Mouse (Mus musculus): ENCODE data around the gene Loxl3. TPM values are rescaled to one million over a fixed set of nuclear protein-coding genes. Genes with fewer than 3 reads are reported as not detected.
A peak's percentile ranks its signal among the peaks of the same experiment; 100 is the strongest.

The Loxl3 gene
- polyA plus RNA-seq, 1 experiment = 3.1 TPM

DNA sequence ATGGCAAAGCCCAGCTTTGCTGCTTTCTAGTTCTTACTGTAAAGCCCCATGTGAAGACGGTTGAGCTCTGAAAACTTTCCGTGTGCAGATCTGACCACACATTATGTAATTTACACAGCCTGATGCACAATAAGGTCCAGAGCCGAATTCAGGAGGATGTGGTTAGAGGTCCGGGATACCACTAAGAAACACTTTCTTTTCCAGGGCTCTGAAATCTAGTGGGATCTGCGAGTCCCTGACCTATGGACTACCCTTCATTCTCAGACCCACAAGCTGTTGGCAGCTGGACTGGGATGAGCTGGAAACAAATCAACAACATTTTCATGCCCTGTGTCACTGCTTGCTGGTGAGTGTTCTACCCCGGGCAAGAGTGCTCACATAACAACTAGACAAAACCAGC is 27.9 kb upstream of the Loxl3 start:
- TF ChIP-seq CTCF (conservative IDR thresholded peaks at IDR 0.05; ENCODE audit: insufficient read depth, insufficient read length, low read depth, low read length) (no peak), POLR2A (IDR thresholded peaks at IDR 0.05; ENCODE audit: low read depth, low read length) (no peak)
- no peak overlapping the region for H3K4me3 ChIP-seq (ENCODE audit: insufficient read depth, low read depth, low read length)
- WGBS = 83% methylated on average over 6 of the region's 6 CpGs
- H3K27ac ChIP-seq (ENCODE audit: insufficient read depth, low read depth, low read length) = no peak overlapping the region
- DNase-seq = no peak
- H3K27me3 ChIP-seq (replicated peaks; ENCODE audit: control insufficient read depth, insufficient read depth, low read length) = no peaks in the 10 kb centered on the region
- H3K36me3 ChIP-seq (ENCODE audit: control insufficient read depth, insufficient read depth, low read length) = no peaks in the 10 kb centered on the region
- H3K4me1 ChIP-seq (ENCODE audit: control insufficient read depth, insufficient read depth, low read length) = no peaks in the 10 kb centered on the region

DNA sequence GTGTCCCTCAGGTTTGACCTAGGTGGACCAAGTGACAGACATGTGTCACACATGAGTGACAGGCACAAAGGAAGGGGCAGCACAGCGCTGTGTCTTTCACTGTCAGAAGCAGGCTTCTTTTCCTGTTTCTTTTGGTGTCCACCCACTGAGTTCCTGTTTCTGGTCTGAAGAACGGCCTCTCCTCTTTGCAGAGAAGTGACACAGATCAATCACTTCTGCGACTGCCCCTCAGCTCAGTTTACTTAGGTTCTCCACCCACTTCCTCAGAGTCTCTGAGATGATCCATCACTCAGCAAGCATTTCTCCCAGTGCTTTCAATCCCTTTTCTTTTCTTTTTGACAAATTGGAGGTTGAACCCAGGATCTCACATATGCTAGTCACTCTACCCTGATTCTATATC is 25.3 kb upstream of the Loxl3 start:
- Histone ChIP-seq H3K4me1 (ENCODE audit: control insufficient read depth, insufficient read depth, low read length) (no peaks in the 10 kb centered on the region), H3K27me3 (replicated peaks; ENCODE audit: control insufficient read depth, insufficient read depth, low read length) (no peaks in the 10 kb centered on the region), H3K27ac (ENCODE audit: insufficient read depth, low read depth, low read length) (no peak overlapping the region), H3K4me3 (ENCODE audit: insufficient read depth, low read depth, low read length) (no peak overlapping the region), H3K36me3 (ENCODE audit: control insufficient read depth, insufficient read depth, low read length) (no peaks in the 10 kb centered on the region)
- 45% methylated on average over 3 of the region's 3 CpGs for WGBS
- peak; percentile 6 for DNase-seq
- no peak for TF ChIP-seq CTCF (conservative IDR thresholded peaks at IDR 0.05; ENCODE audit: insufficient read depth, insufficient read length, low read depth, low read length)
- no peak for TF ChIP-seq POLR2A (IDR thresholded peaks at IDR 0.05; ENCODE audit: low read depth, low read length)

- no peak overlapping the region for H3K4me3 ChIP-seq (ENCODE audit: insufficient read depth, low read depth, low read length)
- TF ChIP-seq POLR2A (IDR thresholded peaks at IDR 0.05; ENCODE audit: low read depth, low read length) (no peak), CTCF (conservative IDR thresholded peaks at IDR 0.05; ENCODE audit: insufficient read depth, insufficient read length, low read depth, low read length) (no peak)
- 50% methylated on average over 7 of the region's 7 CpGs for WGBS
These were observed 24.0 kb upstream of the Loxl3 start for GRCm38 (mm10) chr6:83010010-83010409.

GRCm38 (mm10) chr6:83011255-83011654 is 22.7 kb upstream of the Loxl3 start:
- no peaks in the 10 kb centered on the region for H3K36me3 ChIP-seq (ENCODE audit: control insufficient read depth, insufficient read depth, low read length)
- TF ChIP-seq CTCF (conservative IDR thresholded peaks at IDR 0.05; ENCODE audit: insufficient read depth, insufficient read length, low read depth, low read length) = no peak
- no peak for TF ChIP-seq POLR2A (IDR thresholded peaks at IDR 0.05; ENCODE audit: low read depth, low read length)
- H3K4me1 ChIP-seq (ENCODE audit: control insufficient read depth, insufficient read depth, low read length) = no peaks in the 10 kb centered on the region
- no peak overlapping the region for H3K27ac ChIP-seq (ENCODE audit: insufficient read depth, low read depth, low read length)
- no peaks in the 10 kb centered on the region for H3K27me3 ChIP-seq (replicated peaks; ENCODE audit: control insufficient read depth, insufficient read depth, low read length)
- 72% methylated on average over 7 of the region's 7 CpGs for WGBS
- no peak for DNase-seq
- H3K4me3 ChIP-seq (ENCODE audit: insufficient read depth, low read depth, low read length) = no peak overlapping the region

More at GRCm38 (mm10) chr6:83010010-83010409, 24.0 kb upstream of the Loxl3 start:
- no peaks in the 10 kb centered on the region for H3K4me1 ChIP-seq (ENCODE audit: control insufficient read depth, insufficient read depth, low read length)
- DNase-seq = no peak
- no peaks in the 10 kb centered on the region for H3K36me3 ChIP-seq (ENCODE audit: control insufficient read depth, insufficient read depth, low read length)
- H3K27me3 ChIP-seq (replicated peaks; ENCODE audit: control insufficient read depth, insufficient read depth, low read length) = no peaks in the 10 kb centered on the region
- H3K27ac ChIP-seq (ENCODE audit: insufficient read depth, low read depth, low read length) = no peak overlapping the region

GRCm38 (mm10) chr6:83011756-83012155 is 22.2 kb upstream of the Loxl3 start:
- no peak overlapping the region for H3K4me3 ChIP-seq (ENCODE audit: insufficient read depth, low read depth, low read length)
- WGBS = 80% methylated on average over 6 of the region's 6 CpGs
- no peaks in the 10 kb centered on the region for H3K27me3 ChIP-seq (replicated peaks; ENCODE audit: control insufficient read depth, insufficient read depth, low read length)
- TF ChIP-seq CTCF (conservative IDR thresholded peaks at IDR 0.05; ENCODE audit: insufficient read depth, insufficient read length, low read depth, low read length) = no peak
- TF ChIP-seq POLR2A (IDR thresholded peaks at IDR 0.05; ENCODE audit: low read depth, low read length) = no peak
- no peaks in the 10 kb centered on the region for H3K36me3 ChIP-seq (ENCODE audit: control insufficient read depth, insufficient read depth, low read length)
- no peak overlapping the region for H3K27ac ChIP-seq (ENCODE audit: insufficient read depth, low read depth, low read length)
- no peak for DNase-seq
- H3K4me1 ChIP-seq (ENCODE audit: control insufficient read depth, insufficient read depth, low read length) = no peaks in the 10 kb centered on the region

GRCm38 (mm10) chr6:83013444-83013843 is 20.5 kb upstream of the Loxl3 start:
- Histone ChIP-seq H3K36me3 (ENCODE audit: control insufficient read depth, insufficient read depth, low read length) (no peaks in the 10 kb centered on the region), H3K27me3 (replicated peaks; ENCODE audit: control insufficient read depth, insufficient read depth, low read length) (no peaks in the 10 kb centered on the region), H3K4me1 (ENCODE audit: control insufficient read depth, insufficient read depth, low read length) (no peaks in the 10 kb centered on the region), H3K4me3 (ENCODE audit: insufficient read depth, low read depth, low read length) (no peak overlapping the region), H3K27ac (ENCODE audit: insufficient read depth, low read depth, low read length) (no peak overlapping the region)
- no peak for DNase-seq
- no peak for TF ChIP-seq CTCF (conservative IDR thresholded peaks at IDR 0.05; ENCODE audit: insufficient read depth, insufficient read length, low read depth, low read length)
- TF ChIP-seq POLR2A (IDR thresholded peaks at IDR 0.05; ENCODE audit: low read depth, low read length) = no peak
- WGBS = 69% methylated on average over 5 of the region's 5 CpGs

GRCm38 (mm10) chr6:83014482-83015466 is 19.2 kb upstream of the Loxl3 start:
- TF ChIP-seq CTCF (conservative IDR thresholded peaks at IDR 0.05; ENCODE audit: insufficient read depth, insufficient read length, low read depth, low read length) (no peak), POLR2A (IDR thresholded peaks at IDR 0.05; ENCODE audit: low read depth, low read length) (no peak)
- DNase-seq = no peak

More at GRCm38 (mm10) chr6:83014482-83015466, 19.2 kb upstream of the Loxl3 start:
- WGBS = 77% methylated on average over 12 of the region's 12 CpGs
- Histone ChIP-seq H3K36me3 (ENCODE audit: control insufficient read depth, insufficient read depth, low read length) (no peaks in the 10 kb centered on the region), H3K27ac (ENCODE audit: insufficient read depth, low read depth, low read length) (no peak overlapping the region), H3K4me3 (ENCODE audit: insufficient read depth, low read depth, low read length) (no peak overlapping the region), H3K27me3 (replicated peaks; ENCODE audit: control insufficient read depth, insufficient read depth, low read length) (no peaks in the 10 kb centered on the region), H3K4me1 (ENCODE audit: control insufficient read depth, insufficient read depth, low read length) (no peaks in the 10 kb centered on the region)

Data from kidney, adult 2 months (tissue).